Mouse (Mus musculus): Measurements from ENCODE around the gene Nktr. TPM values are rescaled to one million over a fixed set of nuclear protein-coding genes. Genes with fewer than 3 reads are reported as not detected.

The Nktr gene
- polyA plus RNA-seq, 1 experiment from 2014 or later = 85.5 TPM

DNA sequence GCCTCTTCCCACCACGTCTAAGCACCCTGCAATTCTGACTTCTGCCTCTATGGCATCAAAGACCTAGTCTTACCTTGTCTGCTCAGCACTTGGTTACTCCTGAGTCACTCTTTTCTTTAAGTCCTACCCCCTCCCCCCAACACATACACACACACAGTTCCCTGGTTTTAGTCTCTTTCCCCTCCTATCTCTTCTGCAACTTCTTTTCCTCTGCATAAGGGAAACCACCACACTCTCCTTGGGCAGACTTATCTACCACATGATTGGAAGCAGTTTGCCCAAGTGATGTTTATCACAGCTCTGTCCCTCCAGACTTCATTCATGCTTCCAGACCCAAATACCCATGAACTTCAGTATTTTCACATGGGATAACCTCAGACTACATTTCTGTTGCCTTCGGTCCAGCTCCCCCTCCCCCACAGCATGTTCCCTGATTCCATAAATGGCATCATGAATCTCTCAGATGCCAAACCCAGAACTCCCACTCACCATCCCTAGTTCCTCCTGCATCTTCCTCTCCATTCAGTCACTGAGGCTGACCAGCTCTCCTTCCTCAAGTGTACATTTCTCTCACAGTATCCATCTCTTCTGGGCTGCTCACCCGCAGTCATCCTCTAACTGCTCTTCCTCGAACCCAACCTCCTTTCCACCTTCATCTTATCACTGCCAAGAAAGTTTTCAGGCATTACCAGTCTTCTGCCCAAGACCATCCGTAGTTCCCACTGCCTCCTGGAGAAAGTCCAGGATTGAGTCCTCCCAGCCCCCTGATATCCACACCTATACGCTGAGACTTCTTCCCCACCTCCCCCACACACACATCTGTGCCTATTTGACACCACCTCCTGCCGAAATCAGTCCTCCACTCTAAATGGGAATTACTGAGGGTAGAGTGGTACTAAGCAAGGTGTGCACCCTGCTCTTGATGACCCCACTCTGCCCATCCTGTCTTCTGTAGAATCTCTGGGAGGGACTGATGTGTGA, 10.2 kb upstream of the Nktr start:
- H3K4me1 ChIP-seq = peaks cover 29% of the 10 kb centered on the region
- H3K9ac ChIP-seq = no peak overlapping the region
- no peak overlapping the region for H3K4me2 ChIP-seq (replicated peaks)
- H3K36me3 ChIP-seq = peaks cover 10% of the 10 kb centered on the region; the same call in 1 of the 2 replicates
- H3K27ac ChIP-seq = no peak overlapping the region
- ATAC-seq (ENCODE audit: insufficient number of reproducible peaks, insufficient read depth, low FRiP score, low TSS enrichment) = no peak
- 63% methylated on average over 7 of the region's 7 CpGs for WGBS
- no peaks in the 10 kb centered on the region for H3K27me3 ChIP-seq
- H3K9me3 ChIP-seq = no peaks in the 10 kb centered on the region
- H3K4me3 ChIP-seq = no peak overlapping the region

- H3K4me1 ChIP-seq = peaks cover 23% of the 10 kb centered on the region
- peaks cover 10% of the 10 kb centered on the region; the same call in 1 of the 2 replicates for H3K36me3 ChIP-seq
- peak within 1 kb of the TSS; percentile 92 for H3K27ac ChIP-seq
- peak within 1 kb of the TSS; percentile 82 for H3K4me2 ChIP-seq (replicated peaks)
- peak within 1 kb of the TSS; percentile 91 for H3K4me3 ChIP-seq
- peak; percentile 94 for ATAC-seq (ENCODE audit: insufficient number of reproducible peaks, insufficient read depth, low FRiP score, low TSS enrichment)
- H3K27me3 ChIP-seq = no peaks in the 10 kb centered on the region
- WGBS = 5% methylated on average over 37 of the region's 37 CpGs
- H3K9me3 ChIP-seq = no peaks in the 10 kb centered on the region
- peak within 1 kb of the TSS; percentile 89 for H3K9ac ChIP-seq
Observed at GRCm38 (mm10) chr9:121709898-121710583, 8.9 kb upstream of the Nktr start, which contains the start of gene Ss18l2. Gene Ss18l2, plus strand, starts transcription at chr9:121710329.

DNA sequence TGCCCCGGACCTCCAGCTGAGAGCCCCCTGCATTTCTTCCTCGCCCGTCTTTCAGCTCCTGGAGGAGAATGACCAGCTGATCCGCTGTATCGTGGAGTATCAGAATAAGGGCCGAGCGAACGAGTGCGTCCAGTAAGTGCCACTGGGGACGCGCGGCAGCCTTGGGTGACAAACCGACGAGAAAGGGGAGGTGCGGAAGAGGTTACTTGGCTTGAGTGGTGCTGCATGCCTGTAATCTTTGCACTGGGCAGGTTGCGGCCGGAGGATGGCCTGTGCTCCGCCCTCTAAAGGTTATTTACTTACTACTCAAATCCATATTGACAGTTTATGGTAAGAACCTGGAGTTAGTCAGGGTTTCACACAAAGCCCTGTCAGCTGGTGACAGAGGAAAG, 8.4 kb upstream of the Nktr start:
- H3K27me3 ChIP-seq = no peaks in the 10 kb centered on the region
- peak overlapping the region; percentile 91 for H3K4me3 ChIP-seq
- peak overlapping the region; percentile 82 for H3K4me2 ChIP-seq (replicated peaks)
- ATAC-seq (ENCODE audit: insufficient number of reproducible peaks, insufficient read depth, low FRiP score, low TSS enrichment) = 0 out of 2 replicates have a peak, but pooled peaks have one; percentile 2
- peaks cover 10% of the 10 kb centered on the region; the same call in 1 of the 2 replicates for H3K36me3 ChIP-seq
- peak overlapping the region; percentile 89 for H3K9ac ChIP-seq
- peaks cover 18% of the 10 kb centered on the region for H3K4me1 ChIP-seq
- H3K9me3 ChIP-seq = no peaks in the 10 kb centered on the region
- peak overlapping the region; percentile 92 for H3K27ac ChIP-seq
- under 1% methylated on average over 18 of the region's 18 CpGs for WGBS

- no peak overlapping the region for H3K27ac ChIP-seq
Observed at GRCm38 (mm10) chr9:121717048-121717447, 1.9 kb upstream of the Nktr start.

GRCm38 (mm10) chr9:121718070-121718705, 781 bp upstream of the Nktr start:
- Histone ChIP-seq H3K4me1 (peaks cover 7% of the 10 kb centered on the region; the same call in 1 of the 2 replicates), H3K36me3 (peaks cover 6% of the 10 kb centered on the region), H3K9me3 (no peaks in the 10 kb centered on the region), H3K9ac (peak overlapping the region; percentile 98), H3K27ac (peak overlapping the region; percentile 91), H3K4me2 (replicated peaks) (peak overlapping the region; percentile 88), H3K27me3 (no peaks in the 10 kb centered on the region), H3K4me3 (peak overlapping the region; percentile 98)
- WGBS = 64% methylated on average over 15 of the region's 15 CpGs
- 0 out of 2 replicates have a peak, but pooled peaks have one; percentile 1 for ATAC-seq (ENCODE audit: insufficient number of reproducible peaks, insufficient read depth, low FRiP score, low TSS enrichment)

More at GRCm38 (mm10) chr9:121717048-121717447, 1.9 kb upstream of the Nktr start:
- no peaks in the 10 kb centered on the region for H3K9me3 ChIP-seq
- peaks cover 7% of the 10 kb centered on the region; the same call in 1 of the 2 replicates for H3K4me1 ChIP-seq
- H3K4me3 ChIP-seq = no peak overlapping the region
- ATAC-seq (ENCODE audit: insufficient number of reproducible peaks, insufficient read depth, low FRiP score, low TSS enrichment) = no peak
- H3K36me3 ChIP-seq = peaks cover 10% of the 10 kb centered on the region
- H3K9ac ChIP-seq = no peak overlapping the region
- H3K27me3 ChIP-seq = no peaks in the 10 kb centered on the region
- no peak overlapping the region for H3K4me2 ChIP-seq (replicated peaks)
- 81% methylated on average over 2 of the region's 2 CpGs for WGBS

- Histone ChIP-seq H3K27ac (peak overlapping the region; percentile 96), H3K4me2 (replicated peaks) (peak overlapping the region; percentile 88), H3K36me3 (no peaks in the 10 kb centered on the region; the same call in 1 of the 2 replicates), H3K27me3 (no peaks in the 10 kb centered on the region), H3K9me3 (no peaks in the 10 kb centered on the region), H3K9ac (peak overlapping the region; percentile 98), H3K4me1 (peaks cover 7% of the 10 kb centered on the region; the same call in 1 of the 2 replicates), H3K4me3 (peak overlapping the region; percentile 98)
- ATAC-seq (ENCODE audit: insufficient number of reproducible peaks, insufficient read depth, low FRiP score, low TSS enrichment) = peak; percentile 76
- WGBS = under 1% methylated on average over 74 of the region's 87 CpGs
Observed at GRCm38 (mm10) chr9:121719347-121720331, 670 bp downstream of the Nktr start.

DNA sequence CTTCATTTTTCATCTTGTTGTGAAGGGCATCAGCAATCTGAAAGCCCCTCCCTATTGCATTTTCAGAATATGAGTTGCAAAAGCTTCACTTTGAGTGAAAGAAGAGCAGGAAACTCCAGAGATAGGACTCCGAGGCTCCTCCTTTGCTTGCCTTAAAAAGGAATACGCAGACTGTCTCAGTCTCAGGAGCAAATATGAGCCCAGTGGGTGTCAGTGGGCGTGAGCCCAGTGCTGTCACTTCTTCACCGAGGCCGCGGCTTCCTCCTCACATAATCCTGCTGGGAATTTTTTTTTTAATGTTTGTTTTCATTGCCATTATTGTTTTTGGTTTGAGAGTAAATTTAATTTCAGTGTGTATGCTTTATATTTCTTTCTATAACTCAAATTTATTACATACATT, 21.5 kb downstream of the Nktr start:
- 90% methylated on average over 6 of the region's 6 CpGs for WGBS
- H3K4me1 ChIP-seq = no peaks in the 10 kb centered on the region

DNA sequence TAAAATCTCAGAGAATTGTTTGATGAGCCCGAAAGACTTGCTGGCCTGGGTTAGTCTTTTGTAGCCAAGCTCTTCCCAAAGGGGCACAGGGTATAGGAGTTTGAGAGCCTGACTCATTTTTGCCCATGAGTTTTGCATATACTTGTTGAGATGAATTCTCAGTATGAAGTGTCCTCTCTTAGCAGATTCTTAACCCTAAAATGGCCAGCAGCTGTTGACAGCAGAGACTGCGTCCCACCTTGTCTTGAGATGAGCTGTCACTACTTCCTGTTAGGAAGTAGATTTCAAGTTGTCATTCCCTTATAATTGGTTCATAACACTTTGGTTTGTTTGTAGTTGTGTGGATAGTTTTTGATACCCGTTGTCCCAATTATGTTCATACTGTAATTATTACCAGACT, 22.2 kb downstream of the Nktr start:
- no peaks in the 10 kb centered on the region for H3K27me3 ChIP-seq
- no peak overlapping the region for H3K27ac ChIP-seq
- H3K36me3 ChIP-seq = peaks cover 54% of the 10 kb centered on the region
- no peak overlapping the region for H3K4me3 ChIP-seq
- H3K4me2 ChIP-seq (replicated peaks) = no peak overlapping the region
- H3K9ac ChIP-seq = no peak overlapping the region
- no peaks in the 10 kb centered on the region for H3K4me1 ChIP-seq
- 90% methylated on average over 3 of the region's 3 CpGs for WGBS
- no peaks in the 10 kb centered on the region for H3K9me3 ChIP-seq
- ATAC-seq (ENCODE audit: insufficient number of reproducible peaks, insufficient read depth, low FRiP score, low TSS enrichment) = no peak

More for the DNA sequence above, 21.5 kb downstream of the Nktr start:
- Histone ChIP-seq H3K4me2 (replicated peaks) (no peak overlapping the region), H3K27ac (no peak overlapping the region), H3K9me3 (no peaks in the 10 kb centered on the region), H3K9ac (no peak overlapping the region), H3K4me3 (no peak overlapping the region), H3K27me3 (no peaks in the 10 kb centered on the region), H3K36me3 (peaks cover 50% of the 10 kb centered on the region)
- no peak for ATAC-seq (ENCODE audit: insufficient number of reproducible peaks, insufficient read depth, low FRiP score, low TSS enrichment)

DNA sequence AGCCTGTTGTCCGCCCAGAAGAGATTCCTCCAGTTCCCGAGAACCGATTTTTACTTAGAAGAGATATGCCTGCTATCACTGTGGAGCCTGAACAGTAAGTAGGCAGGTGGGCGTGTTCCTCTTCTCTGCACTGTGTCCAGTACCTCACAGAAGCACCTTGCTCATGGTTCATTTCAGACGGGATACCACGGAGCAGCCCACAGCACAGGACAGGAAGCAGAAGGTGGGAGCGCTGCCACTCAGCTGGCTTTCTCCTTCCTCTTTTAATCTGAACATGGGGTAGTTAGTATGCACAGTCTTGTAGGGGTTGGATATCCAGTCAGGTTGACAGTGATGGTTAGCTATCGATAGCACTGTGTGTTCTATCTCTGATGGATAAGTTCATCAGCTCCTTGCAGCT, 25.1 kb downstream of the Nktr start:
- Histone ChIP-seq H3K4me2 (replicated peaks) (no peak overlapping the region), H3K4me3 (no peak overlapping the region), H3K9me3 (no peaks in the 10 kb centered on the region), H3K27ac (no peak overlapping the region), H3K36me3 (peaks cover 80% of the 10 kb centered on the region), H3K27me3 (no peaks in the 10 kb centered on the region), H3K9ac (no peak overlapping the region), H3K4me1 (no peaks in the 10 kb centered on the region)
- 90% methylated on average over 8 of the region's 8 CpGs for WGBS
- no peak for ATAC-seq (ENCODE audit: insufficient number of reproducible peaks, insufficient read depth, low FRiP score, low TSS enrichment)

GRCm38 (mm10) chr9:121752774-121753173, 33.8 kb downstream of the Nktr start:
- no peaks in the 10 kb centered on the region for H3K9me3 ChIP-seq
- H3K4me2 ChIP-seq (replicated peaks) = no peak overlapping the region
- no peak for ATAC-seq (ENCODE audit: insufficient number of reproducible peaks, insufficient read depth, low FRiP score, low TSS enrichment)
- WGBS = 96% methylated on average over 9 of the region's 9 CpGs
- peaks cover 81% of the 10 kb centered on the region for H3K36me3 ChIP-seq
- peaks cover 5% of the 10 kb centered on the region for H3K4me1 ChIP-seq
- no peak overlapping the region for H3K4me3 ChIP-seq
- H3K27me3 ChIP-seq = no peaks in the 10 kb centered on the region
- H3K9ac ChIP-seq = no peak overlapping the region
- H3K27ac ChIP-seq = no peak overlapping the region
